Mouse (Mus musculus): Measurements from ENCODE around the gene Prcp.
"Not testable (repeated sequence)": the region's sequence is repeated elsewhere in the genome, so short reads cannot be mapped to it uniquely, and the experiment has no call there.

The Prcp gene

DNA sequence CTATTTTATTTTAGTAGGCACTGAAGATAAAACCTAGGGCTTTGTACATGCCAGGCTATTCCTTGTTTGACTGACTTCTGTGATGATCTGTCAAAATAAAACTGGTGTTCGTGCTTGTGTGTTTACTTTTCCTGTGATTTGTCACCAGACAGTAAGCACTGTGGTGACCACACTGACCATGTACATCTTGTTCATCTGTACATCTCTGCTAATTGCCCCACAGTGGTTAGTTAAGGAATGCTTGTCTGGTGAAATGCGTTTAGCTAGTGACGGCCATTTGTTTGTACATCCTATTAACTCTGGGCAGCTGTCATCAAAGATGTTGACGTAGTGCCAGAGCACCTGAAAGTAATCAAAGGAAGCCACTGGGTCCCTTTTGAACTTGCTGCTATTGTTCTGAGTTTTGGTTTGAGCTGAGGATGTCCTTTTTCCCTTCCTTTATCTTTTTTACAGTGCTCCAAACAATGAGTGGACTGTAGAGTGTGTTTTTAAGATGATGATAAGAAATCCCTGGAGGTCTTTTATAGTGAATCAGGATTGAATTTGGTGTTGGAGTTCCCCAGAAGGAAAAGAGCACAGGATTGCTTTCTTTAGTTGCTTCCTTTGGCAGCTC is 16.5 kb downstream of the Prcp start:
- DNase-seq = no peak

DNA sequence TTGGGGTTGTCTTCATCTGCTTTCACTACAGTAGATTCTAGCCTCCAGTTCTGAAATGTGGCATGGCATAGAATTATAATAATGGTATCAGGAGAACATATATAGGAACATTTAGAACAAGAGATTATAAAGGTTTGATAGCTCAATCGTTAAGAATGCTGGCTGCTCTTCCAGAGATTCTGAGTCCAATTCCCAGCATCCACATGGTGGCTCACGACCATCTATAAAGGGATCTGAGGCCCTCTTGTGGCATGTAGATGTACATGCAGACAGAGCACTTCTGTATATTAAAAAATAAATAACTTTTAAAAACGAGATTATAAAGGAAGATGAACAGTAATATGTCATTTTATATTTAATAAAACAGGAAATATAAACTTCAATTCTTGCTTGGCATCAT is 19.2 kb downstream of the Prcp start:
- DNase-seq = no peak

GRCm38 (mm10) chr7:92896036-92896435 is 21.8 kb downstream of the Prcp start:
- no peak for DNase-seq

DNA sequence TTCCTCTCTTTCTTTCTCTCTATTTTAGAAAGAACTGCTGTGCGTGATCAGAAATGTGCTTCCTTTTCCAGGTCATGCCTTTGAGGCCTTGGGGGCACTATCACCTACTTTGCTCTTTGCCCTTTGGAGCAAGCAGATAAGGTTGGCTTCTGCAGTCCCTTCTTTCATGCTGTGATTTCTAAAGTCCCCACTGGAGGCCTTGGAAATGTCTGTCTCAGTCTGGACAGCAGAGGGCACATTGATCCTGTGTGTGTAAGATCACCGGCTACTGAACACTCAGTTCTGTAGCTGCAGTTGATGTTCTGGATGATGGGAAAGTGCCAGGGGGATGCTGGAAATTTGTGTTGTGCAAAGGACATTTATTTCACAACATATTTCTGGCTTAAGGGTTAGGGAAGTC is 22.8 kb downstream of the Prcp start:
- peak; percentile 31 to 44 for DNase-seq

- peak; percentile 73 to 78 for DNase-seq
Observed at GRCm38 (mm10) chr7:92903360-92904038, 29.2 kb downstream of the Prcp start.

DNA sequence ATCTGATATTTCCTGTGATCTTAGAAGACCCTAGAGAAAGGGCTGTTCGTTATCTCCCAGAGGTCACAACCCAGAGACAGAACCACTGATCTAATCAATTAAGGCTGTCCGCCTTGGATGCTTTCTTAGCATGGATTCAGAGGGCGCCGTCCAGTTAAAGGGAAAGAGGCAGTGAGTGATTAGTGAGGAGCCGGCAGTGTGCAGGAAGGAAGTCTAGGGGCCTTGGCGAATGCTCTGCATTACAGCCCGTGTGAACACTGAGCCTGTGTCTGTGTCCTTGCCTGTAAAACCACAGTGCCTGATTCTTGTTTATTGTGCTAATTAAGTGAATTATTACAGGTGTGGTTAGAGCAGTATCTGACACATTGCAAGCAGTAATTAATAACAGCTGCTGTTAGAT is 30.0 kb downstream of the Prcp start:
- not testable (repeated sequence) for DNase-seq

GRCm38 (mm10) chr7:92920172-92920856 is 46.0 kb downstream of the Prcp start:
- DNase-seq = no peak

DNA sequence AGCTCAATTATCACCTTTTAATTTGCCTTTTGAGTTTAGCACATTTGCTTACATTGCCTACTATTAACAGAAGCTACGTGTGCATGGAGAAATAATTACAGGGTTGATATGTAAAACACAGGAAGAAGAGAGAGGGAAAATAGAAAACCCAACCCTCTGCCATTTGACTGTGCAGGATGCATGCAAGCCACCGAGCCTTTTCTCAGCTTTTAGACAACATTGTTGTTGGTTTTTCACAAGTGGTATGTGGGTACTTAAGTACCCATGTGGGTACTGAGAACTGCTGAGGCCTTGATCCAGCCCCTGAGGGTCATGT is 46.5 kb downstream of the Prcp start:
- DNase-seq = no peak

DNA sequence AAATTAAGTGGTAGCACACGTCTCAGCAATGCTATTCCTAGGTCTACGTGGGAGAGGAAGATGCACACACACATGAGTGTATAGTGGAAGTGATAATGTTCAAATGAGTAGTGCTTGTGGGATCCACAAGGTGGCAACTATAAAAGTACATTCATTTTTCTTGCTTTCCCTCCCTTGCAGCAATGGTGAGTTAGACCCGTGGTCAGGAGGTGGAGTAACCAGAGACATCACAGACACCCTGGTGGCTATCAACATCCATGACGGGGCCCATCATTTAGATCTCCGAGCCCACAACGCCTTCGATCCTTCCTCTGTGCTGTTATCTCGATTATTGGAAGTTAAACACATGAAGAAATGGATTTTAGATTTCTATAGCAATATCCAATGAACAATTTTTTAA is 58.5 kb downstream of the Prcp start:
- DNase-seq = no peak

DNA sequence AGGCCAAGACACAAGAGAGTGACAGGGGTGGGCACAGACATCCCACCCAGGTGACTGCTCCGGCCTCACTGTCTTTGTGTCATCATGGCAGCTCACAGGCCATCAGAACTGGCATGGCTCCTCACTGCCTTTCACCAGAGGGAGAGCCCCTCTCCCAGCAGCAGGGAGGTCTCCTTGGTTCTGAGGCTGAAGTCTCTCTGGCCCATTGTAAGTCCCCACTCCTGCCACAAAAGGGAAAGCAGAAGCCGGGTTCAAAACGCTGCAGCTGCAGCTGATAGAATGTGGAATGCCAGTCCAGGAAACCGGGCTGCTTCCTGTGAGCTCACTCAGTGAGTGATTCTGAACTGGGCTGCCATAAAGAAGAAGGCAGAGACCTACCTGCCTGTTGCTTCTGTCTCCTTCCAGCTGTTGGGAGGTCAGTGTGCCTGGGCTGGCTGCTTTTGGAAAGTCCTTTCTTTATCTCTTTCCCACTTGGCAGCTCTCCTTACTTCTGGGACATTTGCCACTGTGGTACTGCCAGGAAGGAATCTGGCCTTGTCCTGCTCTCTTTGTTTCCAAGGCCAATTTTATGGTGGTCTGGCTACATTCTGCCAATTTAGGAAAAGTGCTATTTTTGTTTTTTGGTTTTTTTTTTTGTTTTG is 59.2 kb downstream of the Prcp start:
- DNase-seq = not testable (repeated sequence)

- DNase-seq = no peak
Observed at GRCm38 (mm10) chr7:92936747-92937146, 62.5 kb downstream of the Prcp start.

GRCm38 (mm10) chr7:92937955-92938354 is 63.7 kb downstream of the Prcp start:
- peak; percentile 26 to 31 for DNase-seq

GRCm38 (mm10) chr7:92939776-92940175 is 65.5 kb downstream of the Prcp start:
- no peak for DNase-seq

DNA sequence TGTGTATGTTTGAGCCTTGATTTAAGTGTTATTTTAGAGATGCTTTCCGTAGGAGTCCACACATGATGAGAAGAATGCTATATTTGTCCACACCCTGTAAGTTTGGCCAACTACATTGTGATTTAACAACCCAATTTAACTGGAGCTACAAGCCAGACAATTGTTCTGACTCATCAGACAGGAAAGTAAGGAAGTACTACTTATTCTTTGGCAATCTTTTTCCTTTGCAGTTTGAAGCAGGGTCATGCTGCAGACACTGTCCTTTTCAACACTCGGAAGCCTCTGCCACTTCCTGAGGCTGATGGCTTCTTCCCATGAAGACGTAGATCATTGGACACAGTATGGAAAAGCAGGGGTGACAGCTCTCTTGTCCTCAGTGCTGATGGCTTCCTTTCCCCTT is 76.5 kb downstream of the Prcp start:
- peak in 1 of 2 experiments; percentile 14 for DNase-seq

DNA sequence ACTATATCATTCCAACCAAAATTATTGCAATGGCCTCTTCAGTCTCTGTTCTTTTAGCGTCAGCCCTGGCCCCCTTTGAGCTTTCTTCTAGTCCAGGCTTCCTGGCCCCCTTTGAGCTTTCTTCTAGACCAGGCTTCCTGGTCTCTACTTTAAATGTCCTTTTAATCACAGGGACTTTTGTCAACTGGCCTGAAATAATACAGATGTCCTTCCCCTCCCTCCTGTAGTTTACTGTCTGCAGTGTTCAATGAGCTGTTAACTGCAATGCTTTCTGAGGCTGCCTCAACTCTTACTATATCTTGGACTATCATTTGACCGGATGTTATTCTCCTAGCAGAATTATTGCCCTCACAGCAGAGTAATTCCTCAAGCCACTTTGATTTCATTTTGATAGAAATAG is 77.9 kb downstream of the Prcp start:
- no peak for DNase-seq

DNA sequence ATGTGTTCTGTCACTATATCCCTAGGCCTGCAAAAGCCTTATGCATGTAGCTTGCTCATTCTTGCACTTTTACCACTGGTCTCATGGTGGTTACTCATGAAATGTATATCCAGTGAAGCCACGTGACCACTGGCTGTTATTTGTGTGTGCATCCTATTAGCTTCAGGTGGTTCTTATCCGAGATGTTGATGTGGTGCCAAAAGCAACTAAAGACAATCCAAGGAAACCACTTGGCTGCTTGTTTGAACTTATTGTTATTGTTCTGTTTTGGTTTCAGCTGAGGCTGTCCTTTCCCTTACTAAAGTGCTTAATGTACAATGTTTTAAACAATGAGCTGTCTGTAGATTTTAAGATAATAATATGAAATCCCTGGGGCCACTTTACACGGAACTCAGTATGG is 85.5 kb downstream of the Prcp start:
- no peak for DNase-seq

- no peak for DNase-seq
Observed at GRCm38 (mm10) chr7:92961876-92962275, 87.6 kb downstream of the Prcp start.

DNA sequence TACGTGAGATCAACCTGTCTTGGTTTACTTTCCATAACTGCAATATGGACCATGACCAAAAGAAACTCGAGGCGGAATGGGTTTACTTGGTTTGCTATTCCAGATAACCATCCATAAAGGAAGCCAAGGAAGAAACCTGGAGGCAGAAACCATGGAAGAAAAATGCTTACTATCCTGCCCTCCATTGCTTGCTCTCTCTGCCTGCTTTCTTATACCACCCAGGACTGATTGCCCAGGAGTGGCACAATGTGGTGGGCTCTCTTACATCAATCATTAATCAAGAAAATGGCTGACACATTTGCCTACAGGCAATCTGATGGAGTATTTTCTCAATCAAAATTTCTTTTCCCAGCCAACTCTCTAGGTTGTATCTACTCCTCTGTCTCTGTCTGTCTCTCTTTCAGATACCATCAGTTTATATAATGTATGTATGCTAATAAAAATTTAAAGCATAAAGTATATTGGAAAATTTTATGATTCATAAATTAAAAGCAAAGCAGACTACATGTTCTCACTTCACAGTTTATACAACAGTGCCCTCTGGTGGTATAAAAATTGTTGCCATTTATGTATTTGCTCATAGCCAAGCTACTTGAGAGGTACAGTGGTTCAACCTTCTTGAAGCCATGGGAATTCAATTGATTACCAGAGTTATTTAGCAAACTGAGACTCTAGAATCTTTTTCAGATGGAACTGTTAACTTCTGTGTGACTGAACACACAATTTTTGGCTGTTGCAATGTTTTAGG is 90.7 kb downstream of the Prcp start:
- no peak for DNase-seq

DNA sequence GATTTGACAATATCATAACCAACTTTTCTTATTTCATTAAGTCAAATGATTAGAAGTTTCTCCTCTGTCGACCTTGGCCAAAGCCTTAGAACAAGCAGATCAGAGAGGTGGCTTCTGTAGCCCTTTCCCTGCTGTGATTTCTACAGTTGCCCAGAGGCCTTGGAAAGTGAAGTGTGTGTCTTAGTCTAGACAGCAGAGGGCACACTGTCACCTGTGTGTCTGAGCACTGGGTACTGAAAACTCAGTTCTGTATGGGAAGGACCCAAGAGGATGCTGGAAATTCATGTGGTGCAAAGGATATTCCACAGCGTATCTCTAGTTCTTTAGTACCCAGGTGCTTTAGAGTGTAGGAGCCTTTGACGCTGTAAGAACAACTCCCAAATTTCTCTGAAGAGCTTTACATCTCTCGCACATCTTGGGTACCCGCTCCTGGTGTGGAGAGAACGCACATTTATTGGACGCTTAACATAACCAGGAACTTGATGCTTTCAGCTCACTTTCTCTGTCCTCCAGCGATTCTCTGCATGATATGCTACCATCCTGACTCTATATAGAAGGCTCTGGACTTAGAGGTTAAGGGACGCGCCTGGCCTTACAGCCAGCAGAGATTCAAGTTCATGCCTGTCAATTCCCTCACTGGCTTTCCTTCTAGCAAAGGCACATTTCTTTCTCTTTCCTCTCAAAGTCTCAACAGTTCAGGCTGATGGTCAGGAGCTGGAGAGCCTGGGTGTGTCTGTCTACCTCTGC is 93.3 kb downstream of the Prcp start:
- peak in 1 of 2 experiments; percentile 9 for DNase-seq

GRCm38 (mm10) chr7:92977429-92977828 is 103.2 kb downstream of the Prcp start:
- DNase-seq = no peak

- DNase-seq = no peak
Observed at GRCm38 (mm10) chr7:92978225-92978624, 104.0 kb downstream of the Prcp start.

GRCm38 (mm10) chr7:92978720-92979119 is 104.5 kb downstream of the Prcp start:
- DNase-seq = not testable (repeated sequence)
